Mouse (Mus musculus) thymus, adult 18-20 months (tissue): ENCODE measurements around the gene 1810010D01Rik.
A peak's percentile ranks its signal among the peaks of the same experiment; 100 is the strongest.

Source experiments
- DNase-seq, 2 experiments: peaks; one replicate each; pipeline ENCODE4 v3.0.0; 2022; ENCODE audit warnings: mixed read lengths in 2 of 2

Gene 1810010D01Rik

DNA sequence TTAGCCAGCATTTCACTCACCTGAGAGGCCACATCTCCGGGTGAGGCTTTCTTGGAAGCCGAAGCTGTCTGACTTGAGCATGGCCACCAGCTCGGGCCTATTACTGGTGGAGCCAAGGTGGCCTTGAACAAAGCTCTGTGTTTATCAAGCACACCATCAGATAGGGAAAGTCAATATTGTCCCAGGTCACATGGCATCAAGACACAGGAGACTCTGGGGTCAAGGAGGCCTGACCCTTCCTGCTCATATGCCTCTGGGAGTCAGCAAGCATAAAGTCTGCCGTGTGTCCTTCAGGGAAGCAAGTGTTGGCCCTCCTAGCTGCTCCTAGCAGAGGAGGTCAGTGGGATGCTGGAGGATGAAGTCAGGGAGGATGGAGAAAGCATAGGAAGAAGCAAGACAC is at the start of gene 1810010D01Rik:
TSS of gene 1810010D01Rik (minus strand) at position 114 of the 400 bp plus-strand sequence.
- no peak for DNase-seq

DNA sequence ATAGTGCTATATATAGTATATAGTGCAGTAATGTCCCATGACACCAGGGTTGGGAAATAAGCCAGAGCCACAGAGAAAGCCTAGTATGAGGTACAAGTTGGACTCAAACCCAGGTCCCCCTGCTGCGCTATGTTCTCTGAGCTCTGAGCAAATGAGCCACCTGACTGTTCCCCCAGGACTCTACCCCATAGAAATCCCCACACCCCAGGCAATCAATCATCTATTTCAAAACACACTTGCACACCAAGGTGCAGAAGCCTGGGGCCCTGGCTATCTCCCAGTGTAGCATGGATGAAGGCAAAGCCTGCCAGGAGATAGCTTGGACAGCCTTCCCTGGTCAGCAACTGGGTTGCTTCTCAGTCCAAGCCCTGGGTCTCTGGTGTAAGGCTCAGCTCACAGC is 48.2 kb upstream of the 1810010D01Rik start:
- DNase-seq: no peak

DNA sequence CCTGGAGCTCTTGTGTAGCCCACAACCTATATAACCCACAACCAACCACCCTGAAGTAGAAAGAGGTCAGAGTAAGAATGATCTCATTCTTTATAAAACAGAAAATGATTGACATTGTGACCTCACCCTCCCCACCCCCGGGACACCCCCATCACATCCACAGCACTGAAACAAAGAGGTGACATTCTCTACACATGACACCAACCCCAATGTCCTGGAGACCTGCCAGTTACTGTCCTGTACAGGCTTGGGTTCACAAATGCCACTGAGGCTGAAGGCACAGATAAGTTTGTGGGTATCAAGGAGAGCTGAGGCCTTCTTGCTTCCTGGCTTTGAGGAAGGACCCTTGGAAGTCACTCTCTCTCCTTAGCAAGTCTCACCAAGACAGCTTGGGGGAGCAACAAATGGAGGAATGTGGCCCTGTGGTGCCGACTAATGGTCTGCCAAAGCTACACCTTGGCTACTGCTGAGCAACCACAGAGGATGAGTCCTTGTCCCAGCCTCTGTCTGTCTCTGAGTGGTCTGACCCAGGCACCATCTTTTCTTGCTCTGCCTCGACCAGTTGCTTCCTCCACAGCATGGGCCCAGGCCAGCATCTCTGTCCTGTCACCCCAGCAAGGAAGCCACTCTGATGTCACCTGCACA is 46.2 kb upstream of the 1810010D01Rik start:
- no peak for DNase-seq

DNA sequence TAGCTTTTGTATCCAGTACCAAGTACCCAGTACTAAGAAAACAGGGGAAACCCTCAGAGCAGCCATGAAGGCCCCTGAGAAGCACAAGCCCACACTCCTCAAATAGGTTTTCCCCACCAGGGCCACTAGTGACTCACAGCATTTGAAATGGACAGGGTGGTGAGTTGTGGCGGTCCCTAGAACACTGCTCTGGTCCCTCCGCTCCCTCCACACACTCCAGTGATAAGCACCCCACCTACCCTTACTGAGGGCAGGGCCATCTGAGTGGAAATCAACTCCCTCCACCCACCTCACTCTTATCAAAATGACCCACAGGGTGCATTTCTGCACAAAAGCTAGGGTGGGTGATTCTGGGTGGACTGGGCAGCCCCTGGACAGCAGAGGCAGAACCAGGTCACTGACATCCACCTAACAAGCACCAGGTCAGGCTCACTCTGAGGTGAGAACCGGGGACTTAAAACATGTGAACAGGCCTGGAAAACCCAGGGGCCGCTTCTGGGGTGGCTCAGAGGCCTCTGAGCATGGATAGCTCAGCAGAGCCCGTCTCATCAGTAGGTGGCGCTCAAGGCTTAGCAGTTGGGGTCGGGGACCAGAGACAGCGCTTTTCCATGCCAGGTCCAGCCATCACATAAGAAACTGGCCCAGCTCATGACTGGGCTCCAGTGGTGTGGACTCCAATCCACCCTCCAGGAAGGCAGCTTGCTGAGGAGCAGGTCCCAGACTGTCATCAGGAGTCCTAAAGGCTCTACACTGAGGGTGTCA is 45.0 kb upstream of the 1810010D01Rik start:
- peak in 1 of 2 experiments; percentile 16 for DNase-seq

DNA sequence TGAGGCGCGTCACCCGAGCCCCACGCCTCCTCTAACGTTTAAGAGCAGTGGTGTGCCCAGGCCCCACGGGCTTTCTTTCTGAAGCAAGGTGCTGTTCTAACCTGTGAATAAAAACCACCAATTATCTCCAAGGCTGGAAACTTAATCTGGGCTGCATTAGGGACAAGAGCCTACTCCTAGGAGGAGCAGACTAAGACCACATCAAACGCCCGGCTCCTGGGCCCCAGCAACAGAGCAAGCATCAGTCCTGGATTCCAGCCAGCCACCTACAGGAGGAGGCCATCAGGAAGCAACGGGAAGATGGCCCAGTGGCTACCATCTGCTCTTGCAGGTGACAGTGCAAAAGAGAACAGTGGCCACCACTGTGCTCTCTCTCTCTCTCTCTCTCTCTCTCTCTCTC is 42.3 kb upstream of the 1810010D01Rik start:
- DNase-seq: no peak

DNA sequence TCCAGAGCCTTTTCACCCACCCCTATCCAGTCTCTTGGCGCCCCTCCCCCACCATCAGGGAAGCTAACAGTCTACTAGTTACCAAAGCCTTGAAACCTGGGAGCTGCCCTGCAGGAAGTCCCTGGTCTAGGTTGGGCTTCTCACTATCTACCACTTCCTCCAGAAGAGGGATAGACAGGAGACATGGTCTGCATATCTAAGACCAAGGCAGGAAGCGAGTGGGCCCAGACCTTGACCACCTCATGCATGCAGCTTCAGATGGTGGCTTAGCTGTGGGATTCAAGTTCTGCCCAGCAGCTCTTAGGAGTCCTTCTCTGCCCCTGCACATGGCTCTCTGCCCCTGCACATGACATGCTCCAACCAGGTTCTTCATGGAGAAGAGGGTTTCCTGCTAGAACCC is 41.0 kb upstream of the 1810010D01Rik start:
- DNase-seq: no peak

DNA sequence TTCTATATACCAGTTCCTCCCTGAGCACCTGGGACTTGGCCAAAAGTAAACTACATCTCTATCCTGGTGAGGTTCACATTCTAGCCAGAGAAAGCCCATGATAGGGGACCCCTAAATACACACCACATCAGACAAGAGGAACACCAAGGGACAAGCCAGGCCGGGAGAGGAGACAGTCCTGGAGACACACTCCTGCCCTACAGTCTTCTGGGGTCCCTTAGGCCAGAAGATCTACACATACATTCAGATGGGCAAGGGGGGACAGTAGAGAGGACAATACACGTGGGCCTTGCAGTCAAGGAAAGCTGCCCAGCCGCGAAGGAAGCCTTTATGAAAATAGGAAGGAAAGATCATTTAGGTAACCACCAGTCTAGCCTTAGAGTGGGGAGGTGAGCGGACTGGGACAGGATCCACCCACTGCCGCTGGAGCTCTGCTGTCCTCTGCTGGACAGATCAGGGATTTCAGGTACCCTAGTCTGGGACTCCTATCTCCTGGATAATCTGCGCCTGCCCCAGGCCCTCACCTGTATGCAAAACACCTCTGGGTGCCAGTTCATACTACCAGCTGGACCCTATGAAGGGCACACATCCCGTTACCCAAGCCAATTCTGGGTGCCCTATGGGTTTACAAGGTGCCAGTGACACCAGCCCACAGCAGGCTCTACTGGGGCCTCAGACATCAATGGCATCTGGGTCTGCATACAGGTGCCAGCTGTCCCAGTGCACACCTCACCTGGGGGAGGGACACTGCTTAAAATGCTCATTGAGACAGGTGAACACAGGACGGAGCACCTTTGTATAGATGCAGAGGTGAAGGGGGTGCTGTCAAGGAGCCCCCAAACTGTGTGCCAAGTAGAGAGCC is 35.2 kb upstream of the 1810010D01Rik start:
- DNase-seq: peak; percentile 24 to 31

DNA sequence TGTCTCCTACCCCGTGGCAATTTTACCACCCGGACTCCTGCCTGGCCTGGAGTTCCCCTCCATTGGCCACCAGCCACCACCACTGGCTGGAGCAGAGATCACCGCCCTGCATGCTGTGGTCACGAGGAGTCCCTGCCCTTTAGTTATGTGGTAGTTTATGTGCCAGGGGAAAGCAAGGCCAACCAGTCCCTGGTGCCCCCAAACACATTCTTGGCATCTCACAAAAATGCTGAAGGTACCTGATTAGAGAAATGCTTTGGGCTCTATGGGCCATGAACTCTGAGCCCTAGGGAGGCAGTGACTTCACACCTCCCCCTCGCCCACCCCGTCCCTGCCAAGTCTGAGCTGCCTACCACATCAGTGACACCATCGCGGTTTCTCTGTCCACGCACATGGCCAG is 34.1 kb upstream of the 1810010D01Rik start:
- no peak for DNase-seq

DNA sequence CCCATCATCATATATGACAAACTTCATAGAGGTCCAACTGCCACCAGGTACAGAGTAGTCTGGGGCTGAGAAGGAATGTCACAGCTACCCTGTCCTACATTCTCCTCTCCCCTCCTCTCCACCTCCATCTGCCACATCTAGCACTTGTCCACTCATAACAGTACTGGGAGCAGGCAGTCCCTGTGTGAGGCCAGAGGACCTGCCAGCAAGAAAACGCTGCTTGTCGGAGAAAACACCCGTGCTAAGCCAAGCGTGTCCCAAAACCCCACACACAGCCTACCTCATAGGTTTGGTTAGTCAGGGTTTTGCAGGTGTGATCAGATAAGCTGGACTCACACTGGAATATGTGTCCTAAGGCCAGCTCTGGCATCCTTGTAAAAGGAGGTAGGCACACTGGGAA is 33.0 kb upstream of the 1810010D01Rik start:
- no peak for DNase-seq

DNA sequence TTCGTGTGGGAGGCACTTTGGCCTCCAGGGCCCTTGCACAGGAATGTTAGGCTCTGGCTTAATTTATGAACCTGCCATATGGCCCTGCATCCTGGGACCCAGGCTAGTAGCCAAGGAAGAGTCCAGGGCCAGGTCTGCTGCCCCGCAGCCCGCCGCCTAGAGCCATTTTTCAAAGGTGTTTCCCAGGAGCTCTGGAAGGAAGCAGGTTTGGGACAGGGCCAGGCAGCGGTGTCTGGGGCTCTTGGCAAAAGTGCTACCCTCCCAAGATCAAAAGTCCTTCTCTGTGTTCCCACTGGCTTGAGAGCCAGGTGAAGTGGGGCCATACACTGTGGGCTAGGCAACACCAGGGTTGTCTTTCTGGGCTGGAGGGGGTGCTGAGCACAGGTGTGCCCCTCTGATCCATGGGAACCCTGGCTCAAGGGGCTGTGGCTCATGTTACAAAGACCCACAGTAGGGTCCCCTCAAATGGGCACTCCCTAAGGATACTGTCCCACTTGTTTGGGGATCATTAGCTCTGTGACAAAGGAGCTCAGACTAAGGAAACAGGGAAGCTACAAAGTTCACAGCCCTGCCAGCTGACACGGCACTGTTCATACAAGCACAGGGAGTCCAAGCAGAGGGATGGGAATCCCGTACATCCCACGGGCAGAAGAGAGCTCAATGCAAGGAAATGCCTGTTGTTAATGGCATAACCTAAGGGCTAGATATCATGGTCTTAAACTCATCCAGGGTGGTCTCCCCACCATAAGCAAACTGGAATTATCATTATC is 32.0 kb upstream of the 1810010D01Rik start:
- DNase-seq: no peak

DNA sequence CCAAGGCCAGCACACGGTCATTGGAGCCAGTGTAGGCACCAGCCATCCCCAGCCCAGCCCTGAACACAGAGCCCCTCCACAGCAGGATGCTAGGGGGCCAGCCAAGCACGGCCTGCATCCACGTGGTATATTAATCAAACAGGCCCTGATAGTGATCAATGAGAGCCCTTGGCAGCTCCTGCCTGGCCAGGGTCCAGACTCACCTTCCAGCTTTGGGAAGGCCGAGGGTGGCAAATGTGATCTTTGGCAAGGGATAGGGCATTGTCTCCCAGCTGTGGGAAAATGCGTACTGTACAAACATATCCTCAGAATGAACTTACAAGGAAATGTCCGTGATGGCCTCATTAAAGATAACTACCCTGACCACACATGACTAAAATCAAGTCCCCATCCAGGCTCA is 31.2 kb upstream of the 1810010D01Rik start:
- no peak for DNase-seq

DNA sequence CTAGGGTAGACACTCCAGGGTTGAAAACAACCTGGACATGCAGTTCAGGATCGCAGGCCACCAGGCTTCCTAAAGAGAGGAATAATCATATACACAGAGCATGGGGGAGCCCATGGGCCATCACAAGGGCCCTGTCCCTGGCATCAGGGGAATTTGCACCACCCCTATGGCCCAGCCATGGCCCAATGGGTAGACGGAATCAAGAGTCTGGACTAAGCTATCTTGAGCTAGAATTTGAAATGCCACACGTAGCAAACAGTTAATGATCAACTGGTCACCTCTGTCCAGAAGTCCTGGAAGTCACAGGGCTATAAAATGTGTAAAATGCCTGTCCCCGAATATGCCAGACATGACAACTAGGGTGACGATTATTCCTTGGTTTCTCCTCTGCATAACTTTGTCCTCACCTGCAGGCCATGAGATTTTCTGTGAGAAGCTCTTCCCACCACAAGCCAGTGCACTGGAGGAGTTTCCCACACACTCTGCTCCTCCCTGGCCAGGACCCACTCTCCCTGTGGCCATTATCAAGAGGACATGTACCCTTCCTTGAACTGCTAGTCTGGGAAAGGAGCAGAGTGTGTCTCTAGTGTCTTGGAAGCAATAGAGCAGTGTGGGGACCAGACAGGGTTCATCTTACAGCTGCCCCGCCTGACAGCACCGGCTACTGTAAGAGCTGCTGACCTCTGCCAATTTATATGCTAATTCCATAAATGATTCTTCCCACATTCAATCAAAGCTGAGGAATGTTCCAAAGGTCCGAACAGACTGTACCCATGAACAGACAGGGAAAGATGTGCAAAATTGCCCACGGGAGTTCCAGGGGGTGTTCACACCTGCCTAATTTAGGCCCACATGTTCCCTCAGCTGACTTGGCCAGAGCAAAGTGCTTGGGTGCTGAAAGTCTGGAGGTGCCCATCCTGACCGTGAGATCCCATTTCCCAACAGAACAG is 27.2 kb upstream of the 1810010D01Rik start:
- no peak for DNase-seq

DNA sequence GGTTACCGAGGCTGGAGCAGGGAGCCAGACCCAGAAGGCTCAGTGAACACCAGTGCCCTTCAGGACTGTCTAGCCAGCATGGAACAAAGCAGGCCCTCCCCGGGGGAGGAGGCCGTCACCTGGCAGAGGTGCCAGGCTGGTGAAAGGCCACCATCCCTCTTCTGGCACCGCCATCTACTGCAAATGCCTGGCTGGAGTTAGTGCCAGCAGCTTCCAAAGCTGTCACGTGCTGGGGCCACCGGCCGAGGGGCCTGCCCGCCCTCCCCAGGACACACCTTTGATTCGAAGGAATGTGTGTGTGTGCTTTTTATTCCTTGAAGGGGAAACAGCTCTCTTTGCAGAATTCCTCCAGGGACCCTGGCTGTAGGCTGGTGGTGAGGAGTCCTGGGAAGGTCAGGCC is 23.7 kb upstream of the 1810010D01Rik start:
- no peak for DNase-seq

DNA sequence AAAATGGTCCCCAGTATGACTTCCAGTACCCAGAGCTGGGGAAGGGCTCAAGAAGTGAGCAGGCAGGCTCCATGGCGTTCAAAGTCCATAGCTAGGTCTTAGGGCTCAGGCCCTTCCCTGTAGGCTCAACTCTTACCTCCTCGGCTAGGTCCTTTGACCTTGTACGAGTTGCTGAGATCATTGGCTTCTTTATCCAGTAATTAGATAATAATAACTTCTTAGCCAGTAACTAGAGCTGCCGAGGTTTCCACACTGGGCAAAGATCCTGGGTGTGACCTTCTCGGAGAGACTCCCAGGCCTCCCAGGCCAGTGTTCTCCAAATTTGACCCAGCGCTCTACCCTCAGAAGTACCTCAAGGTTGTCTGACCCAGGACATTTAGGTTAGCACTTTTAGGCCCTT is 18.7 kb upstream of the 1810010D01Rik start:
- DNase-seq: no peak

DNA sequence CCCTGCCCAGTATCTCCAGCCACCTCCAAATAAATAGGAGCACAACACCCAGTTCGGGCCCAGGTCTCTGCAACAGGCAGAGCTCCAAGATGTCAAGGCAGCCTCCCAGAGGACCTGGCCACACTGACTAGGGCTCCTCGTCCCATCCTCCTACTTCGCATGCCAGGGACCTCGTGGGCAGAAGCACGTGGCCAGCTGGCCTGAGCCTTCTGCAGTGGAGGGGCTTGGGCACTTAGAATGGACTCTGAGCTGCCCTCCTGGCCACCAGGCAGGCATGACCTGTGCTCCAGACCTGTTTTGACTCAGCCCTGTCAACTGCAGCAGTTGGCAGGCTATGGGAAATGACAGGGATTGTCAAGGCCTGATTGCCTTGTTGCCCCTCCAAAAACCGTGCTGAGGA is 17.7 kb upstream of the 1810010D01Rik start:
- no peak for DNase-seq

DNA sequence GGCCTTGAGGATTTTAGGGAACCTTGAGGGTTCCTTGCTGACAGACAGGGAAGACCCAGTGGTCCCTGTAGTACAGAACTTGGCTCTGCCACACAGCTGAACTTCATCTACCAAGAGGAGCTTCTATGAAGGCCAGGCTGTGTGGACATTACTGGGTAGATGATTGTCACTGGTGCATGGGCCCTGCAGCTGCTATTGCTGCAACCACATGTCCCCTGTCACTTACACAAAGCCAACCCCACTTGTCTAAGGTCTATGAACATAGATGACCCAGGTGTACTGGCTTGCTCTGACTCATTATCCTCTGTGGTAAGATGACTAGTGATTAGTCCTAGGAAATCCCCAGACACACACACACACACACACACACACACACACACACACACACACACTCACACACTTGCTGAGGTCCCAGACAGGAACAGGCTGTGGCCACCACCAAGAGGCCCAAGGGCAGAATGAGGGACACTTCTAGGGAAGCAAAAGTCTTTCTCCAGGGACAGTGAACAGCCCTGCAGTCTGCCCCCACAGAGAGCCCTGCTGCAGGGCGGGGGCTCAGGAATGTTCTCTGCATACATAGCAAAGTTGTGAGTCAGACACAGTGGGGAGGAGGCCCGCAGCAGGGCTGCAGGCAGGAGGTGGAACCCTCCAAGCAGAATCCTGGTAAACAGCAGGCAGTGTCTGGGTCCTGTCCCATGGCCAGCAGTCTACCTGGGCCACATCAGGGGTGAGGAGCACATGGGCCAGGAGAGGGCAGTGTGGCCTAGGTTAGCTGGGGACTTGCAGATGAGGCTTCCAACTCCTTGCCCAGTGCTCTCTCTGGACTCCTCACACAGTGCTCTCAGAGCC is 14.1 kb upstream of the 1810010D01Rik start:
- DNase-seq: no peak

DNA sequence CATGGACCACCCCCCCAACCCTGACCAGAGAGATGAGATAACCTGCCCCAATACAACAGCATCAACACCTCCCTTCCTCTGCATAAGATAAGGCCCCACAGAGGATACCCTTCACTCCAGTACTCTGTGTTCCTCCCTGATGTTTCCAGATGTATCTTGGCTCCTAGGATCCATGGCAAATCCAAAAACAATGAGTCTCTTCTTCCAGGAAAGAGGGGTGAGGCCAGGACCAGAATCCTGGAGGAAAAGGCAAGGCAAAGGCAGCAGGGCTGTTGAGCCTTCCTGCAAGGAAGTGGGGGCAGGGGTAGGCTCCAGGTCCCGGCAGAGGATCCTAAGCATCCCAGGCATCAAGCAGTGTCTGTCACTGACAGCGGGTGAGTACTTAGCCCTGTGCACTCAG is 13.4 kb upstream of the 1810010D01Rik start:
- DNase-seq: no peak

DNA sequence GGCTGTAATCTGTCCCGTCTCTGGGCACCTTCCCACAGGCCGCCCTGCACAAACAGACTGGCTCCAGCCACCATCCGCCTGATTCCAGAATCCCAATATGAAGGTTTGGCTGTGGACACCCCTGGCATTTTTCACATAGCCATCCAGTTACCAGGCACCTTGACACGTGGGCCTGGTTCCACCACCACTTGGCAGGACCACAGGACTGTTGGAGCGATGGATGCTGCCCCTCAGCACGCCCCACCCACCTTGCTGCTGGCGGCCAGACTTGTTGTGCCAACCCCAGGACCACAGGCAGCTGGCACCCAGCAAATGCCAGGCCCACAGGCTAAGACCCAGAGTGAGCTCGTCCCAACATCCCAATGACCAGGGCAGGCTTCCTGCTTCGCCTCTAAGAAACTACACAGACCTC is 11.5 kb upstream of the 1810010D01Rik start:
- no peak for DNase-seq

DNA sequence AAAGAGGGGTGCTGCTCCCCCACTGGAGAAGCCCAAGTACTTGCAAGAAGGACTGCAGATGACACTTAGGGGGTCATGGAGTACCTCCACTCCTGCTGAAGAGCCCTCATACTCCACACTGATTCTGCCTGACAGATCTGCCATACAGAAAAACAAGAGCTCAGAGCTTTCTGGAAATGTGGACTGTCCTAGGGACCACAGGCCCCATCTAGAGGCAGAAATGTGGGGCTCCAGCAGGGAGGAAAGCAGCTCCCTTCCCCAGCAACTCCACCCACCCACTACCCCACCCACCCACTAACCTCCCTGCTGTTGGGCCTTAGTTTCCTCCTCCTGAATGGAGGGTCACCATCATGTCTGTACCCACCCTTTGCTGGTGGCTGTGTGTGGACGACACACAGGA is 8.7 kb upstream of the 1810010D01Rik start:
- no peak for DNase-seq

DNA sequence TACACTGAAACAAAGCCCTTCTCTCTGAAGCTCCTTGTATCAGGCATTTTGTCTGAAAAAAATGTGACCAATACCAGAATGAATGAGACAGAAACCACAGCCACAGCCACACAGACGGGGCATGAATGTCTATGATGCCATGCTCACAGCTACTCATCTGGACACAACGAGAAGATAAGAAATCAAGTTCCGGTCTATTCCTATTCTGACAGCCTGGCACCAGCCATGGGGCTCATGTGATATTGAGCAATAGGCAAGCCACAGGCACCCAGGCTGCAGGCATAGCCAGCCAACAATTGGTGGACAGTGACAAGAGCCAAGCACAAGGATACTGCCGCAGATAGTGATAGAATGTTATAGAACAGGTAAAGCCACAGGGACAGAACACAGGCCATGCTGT is 7.6 kb upstream of the 1810010D01Rik start:
- no peak for DNase-seq
